Mouse (Mus musculus) liver, postnatal 0 days (tissue): ENCODE results near the gene Kmt2c. TPM values are rescaled to one million over a fixed set of nuclear protein-coding genes. Genes with fewer than 3 reads are reported as not detected.

Experiments used
- ATAC-seq: fragments of 200-750 bp; cut with Nextera tagmentation; 2 replicates; pipeline ENCODE4 v1.8.0; 2017; ENCODE audit warnings: mild to moderate bottlenecking, moderate library complexity
- DNase-seq: peaks from one replicate; pipeline ENCODE4 v3.0.0-alpha.2; 2016
- H3K27ac ChIP-seq: fragments of 300-500 bp; sonication (generic); 2 replicates; pipeline ENCODE4 v1.5.1; 2014; ENCODE audit warnings: antibody characterized with exemption, moderate library complexity, mild to moderate bottlenecking, low read depth
- H3K27me3 ChIP-seq: fragments of 300-500 bp; sonication (generic); 2 replicates; pipeline ENCODE4 v1.6.1; 2014; ENCODE audit warnings: low read length, control low read depth, mixed read lengths; ENCODE audit not compliant: insufficient read depth
- H3K36me3 ChIP-seq: fragments of 300-500 bp; sonication (generic); replicated peaks from 2 replicates; pipeline ENCODE4 v1.6.1; 2014; ENCODE audit warnings: mild to moderate bottlenecking, control low read depth, low read length, moderate library complexity, mixed read lengths; ENCODE audit not compliant: insufficient read depth
- H3K4me1 ChIP-seq: fragments of 300-500 bp; sonication (generic); 2 replicates; pipeline ENCODE4 v1.6.1; 2014; ENCODE audit warnings: antibody characterized with exemption, mild to moderate bottlenecking, control low read depth; ENCODE audit not compliant: insufficient read depth
- H3K4me2 ChIP-seq: fragments of 300-500 bp; sonication (generic); 2 replicates; pipeline ENCODE4 v1.6.1; 2014; ENCODE audit warnings: low read depth, mild to moderate bottlenecking, low read length, moderate library complexity, mixed read lengths
- H3K4me3 ChIP-seq: fragments of 300-500 bp; sonication (generic); 2 replicates; pipeline ENCODE4 v1.5.1; 2014; ENCODE audit warnings: low read depth, low read length
- H3K9ac ChIP-seq: fragments of 300-500 bp; sonication (generic); replicated peaks from 2 replicates; pipeline ENCODE4 v1.6.1; 2014; ENCODE audit warnings: mild to moderate bottlenecking, moderate library complexity
- H3K9me3 ChIP-seq: fragments of 300-500 bp; sonication (generic); 2 replicates; pipeline ENCODE4 v1.6.1; 2016; ENCODE audit warnings: mild to moderate bottlenecking, control low read depth, low read length, mixed read lengths
- CTCF ChIP-seq: sonication (generic); IDR thresholded peaks from 2 replicates; pipeline ENCODE4 v1.5.1; 2016; ENCODE audit warnings: antibody characterized with exemption, low read depth
- EP300 ChIP-seq: IDR thresholded peaks from 2 replicates; pipeline ENCODE4 v1.6.1; 2016; ENCODE audit warnings: antibody characterized with exemption, low read depth, mild to moderate bottlenecking
- WGBS: fragments of 180-500 bp; shearing (Covaris S2); extraction: QIAGEN DNeasy Blood & Tissue Kit; methylation state at CpG from one replicate; pipeline ENCODE4 v1.1.7; 2014; ENCODE audit not compliant: insufficient replicate concordance; 5-methylcytosine and 5-hydroxymethylcytosine counted together
- polyA plus RNA-seq: library from polyadenylated mRNA; unstranded; fragments of >200 nt; fragmentation: Nextera tagmentation; extraction: Ambion mirVana; gene quantifications from 2 replicates; pipeline ENCODE4 v1.2.1, GENCODE M21; 2015

The Kmt2c gene
- polyA plus RNA-seq, 1 experiment from 2014 or later, result 4.1 TPM

DNA sequence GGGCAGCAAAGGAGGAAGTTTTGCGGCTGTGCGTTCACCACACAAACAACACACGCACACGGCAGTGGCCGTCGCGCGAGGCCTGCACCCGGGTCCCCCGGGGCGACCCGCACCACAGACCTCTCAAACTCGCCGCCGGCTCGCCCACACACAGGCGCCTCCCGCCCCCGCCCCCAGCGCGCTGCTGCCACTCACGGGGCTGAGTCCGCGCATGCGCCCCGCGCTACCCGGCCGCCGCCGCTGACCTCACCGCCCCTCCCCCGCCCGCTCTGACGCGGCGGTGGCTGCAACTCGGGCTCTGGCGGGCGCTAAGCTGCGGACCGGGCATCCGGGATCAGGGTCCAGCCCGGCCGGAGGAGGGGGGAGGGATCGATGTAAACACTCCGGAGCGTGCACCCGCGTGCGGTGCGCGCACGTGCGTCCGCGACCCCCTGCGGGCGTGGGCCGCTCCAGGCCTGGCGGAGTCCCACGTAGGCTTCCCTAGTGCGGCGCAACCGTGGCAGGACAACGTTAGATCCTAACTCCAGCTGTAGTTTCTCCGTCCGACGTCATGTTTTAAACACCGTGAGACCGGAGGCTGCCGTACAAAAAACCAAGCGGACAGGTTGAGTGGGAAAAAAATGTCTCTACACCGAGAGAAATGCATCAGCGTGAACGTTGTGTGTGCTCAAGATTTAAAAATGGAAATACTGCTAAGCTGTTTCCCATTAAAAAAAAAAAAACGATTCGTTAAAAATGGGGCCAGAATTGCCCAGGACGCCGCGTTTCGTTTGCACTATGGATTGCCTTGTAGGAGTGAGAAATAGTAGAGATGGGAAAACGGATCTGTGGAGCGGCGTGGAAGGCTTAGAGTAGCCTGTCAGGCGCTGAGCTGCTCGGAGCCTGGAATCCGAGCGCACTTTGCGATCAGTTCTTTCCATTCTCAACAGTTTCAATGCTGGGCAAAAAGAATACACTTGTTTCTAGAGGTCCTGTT lies 1.1 kb upstream of the Kmt2c start:
- DNase-seq, result peak; percentile 98
- no peaks in the 10 kb centered on the region for H3K36me3 ChIP-seq
- H3K4me3 ChIP-seq, result peak overlapping the region; percentile 82
- TF ChIP-seq EP300 (no peak), CTCF (no peak)
- H3K27ac ChIP-seq, result peak overlapping the region; percentile 100
- WGBS, result under 1% methylated on average over 80 of the region's 90 CpGs
- peak overlapping the region; percentile 90 for H3K4me2 ChIP-seq
- peaks cover 11% of the 10 kb centered on the region for H3K4me1 ChIP-seq
- H3K9me3 ChIP-seq, result no peaks in the 10 kb centered on the region
- H3K9ac ChIP-seq, result peak overlapping the region; percentile 98
- H3K27me3 ChIP-seq, result no peaks in the 10 kb centered on the region
- peak; percentile 84 for ATAC-seq

- Histone ChIP-seq H3K4me1 (peaks cover 14% of the 10 kb centered on the region), H3K9ac (peak overlapping the region; percentile 98), H3K27ac (peak overlapping the region; percentile 100), H3K27me3 (no peaks in the 10 kb centered on the region), H3K4me2 (peak overlapping the region; percentile 90), H3K36me3 (no peaks in the 10 kb centered on the region), H3K9me3 (no peaks in the 10 kb centered on the region), H3K4me3 (peak overlapping the region; percentile 91)
- WGBS, result 3% methylated on average over 30 of the region's 87 CpGs
- TF ChIP-seq EP300, result no peak
- TF ChIP-seq CTCF, result no peak
- peak; percentile 69 for ATAC-seq
- peak; percentile 81 for DNase-seq
Measured at GRCm38 (mm10) chr5:25498821-25499422, 339 bp upstream of the Kmt2c start.

DNA sequence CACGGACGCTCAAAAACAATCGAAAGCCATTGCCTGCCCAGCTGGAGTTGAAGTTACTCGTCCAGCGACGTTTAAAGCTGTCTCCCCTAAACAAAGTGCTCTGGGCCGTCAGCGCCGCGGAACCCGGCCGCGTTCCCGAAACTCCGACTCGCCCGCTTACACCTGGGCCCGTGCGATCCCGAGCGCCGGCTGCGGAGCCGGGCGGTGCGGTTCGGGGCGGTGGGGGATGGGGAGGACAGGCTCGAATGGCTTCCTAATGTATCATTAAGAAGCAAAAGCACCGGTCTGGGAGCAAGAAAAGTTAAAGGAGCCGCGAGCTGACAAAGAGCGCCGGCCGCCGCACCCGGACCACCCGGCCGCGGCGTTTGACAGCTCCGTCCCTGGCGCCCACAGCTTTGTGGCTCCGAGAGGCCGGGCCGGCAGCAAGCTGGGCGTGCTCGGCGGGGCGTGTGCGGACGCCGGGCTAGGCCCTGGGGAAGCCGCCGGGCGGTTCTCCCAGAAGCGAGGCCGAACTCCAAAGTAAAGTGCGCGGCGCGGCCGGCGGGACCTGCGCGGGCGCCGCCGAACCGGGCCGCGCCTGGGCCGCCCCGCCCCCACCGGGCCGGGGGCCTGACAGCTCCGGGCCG lies 750 bp downstream of the Kmt2c start:
- H3K9me3 ChIP-seq, result no peaks in the 10 kb centered on the region
- ATAC-seq (peak; percentile 22), DNase-seq (peak; percentile 75)
- under 1% methylated on average over 43 of the region's 78 CpGs for WGBS
- peaks cover 14% of the 10 kb centered on the region for H3K4me1 ChIP-seq
- no peaks in the 10 kb centered on the region for H3K36me3 ChIP-seq
- peak overlapping the region; percentile 100 for H3K27ac ChIP-seq
- H3K4me3 ChIP-seq, result peak overlapping the region; percentile 91
- TF ChIP-seq CTCF (no peak), EP300 (no peak)
- H3K4me2 ChIP-seq, result peak overlapping the region; percentile 90
- no peaks in the 10 kb centered on the region for H3K27me3 ChIP-seq
- peak overlapping the region; percentile 98 for H3K9ac ChIP-seq

DNA sequence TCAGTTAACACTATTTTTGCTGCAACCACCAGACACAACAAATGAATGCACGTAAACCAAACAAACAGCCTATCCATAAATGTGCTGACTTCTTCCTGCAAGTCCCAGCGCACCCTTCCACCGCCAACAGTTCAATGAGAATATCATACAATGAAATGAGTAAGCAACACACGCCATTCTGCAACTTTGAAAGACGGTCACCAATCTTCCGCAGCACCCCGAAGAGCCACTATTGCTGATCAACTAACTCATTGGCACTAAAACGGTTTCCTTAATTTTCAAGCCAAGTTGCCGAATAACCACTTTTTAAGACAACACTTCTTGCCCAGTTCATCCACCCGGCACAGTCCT lies 1.2 kb downstream of the Kmt2c start:
- no peaks in the 10 kb centered on the region for H3K27me3 ChIP-seq
- H3K27ac ChIP-seq, result peak overlapping the region; percentile 100
- TF ChIP-seq EP300, result no peak
- TF ChIP-seq CTCF, result no peak
- ATAC-seq, result no peak
- DNase-seq, result peak; percentile 29
- H3K4me1 ChIP-seq, result peaks cover 14% of the 10 kb centered on the region
- H3K9me3 ChIP-seq, result no peaks in the 10 kb centered on the region
- H3K4me3 ChIP-seq, result peak overlapping the region; percentile 91
- H3K36me3 ChIP-seq, result no peaks in the 10 kb centered on the region
- peak overlapping the region; percentile 98 for H3K9ac ChIP-seq
- peak overlapping the region; percentile 90 for H3K4me2 ChIP-seq
- under 1% methylated on average over 10 of the region's 10 CpGs for WGBS

- ATAC-seq, result no peak
- Histone ChIP-seq H3K36me3 (no peaks in the 10 kb centered on the region), H3K4me1 (peaks cover 14% of the 10 kb centered on the region), H3K9ac (peak overlapping the region; percentile 98), H3K27me3 (no peaks in the 10 kb centered on the region), H3K4me2 (peak overlapping the region; percentile 90), H3K4me3 (peak overlapping the region; percentile 91), H3K9me3 (no peaks in the 10 kb centered on the region), H3K27ac (no peak overlapping the region)
- DNase-seq, result no peak
- TF ChIP-seq EP300, result no peak
- no peak for TF ChIP-seq CTCF
- 37% methylated on average over 2 of the region's 2 CpGs for WGBS
Measured at GRCm38 (mm10) chr5:25496652-25497051, 1.9 kb downstream of the Kmt2c start.

DNA sequence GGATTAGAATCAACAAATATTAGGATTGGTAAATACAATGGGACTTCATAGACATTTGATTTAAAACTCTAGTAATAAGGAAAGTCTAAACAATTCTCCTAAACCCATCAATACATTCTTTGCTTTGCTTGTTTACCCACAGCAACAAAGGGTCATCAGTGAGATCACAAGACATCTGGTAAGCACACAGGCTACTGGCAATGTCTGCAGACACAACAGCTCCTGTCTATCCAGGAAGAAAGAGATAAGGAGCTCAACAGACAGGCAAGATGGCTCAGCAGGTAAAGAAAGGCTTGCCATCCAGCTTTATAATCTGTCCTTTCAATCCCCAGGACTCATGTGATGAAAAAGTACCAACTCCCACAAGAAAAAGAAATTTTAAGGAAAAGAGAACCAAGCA lies 19.7 kb downstream of the Kmt2c start:
- no peak for ATAC-seq
- TF ChIP-seq EP300 (no peak), CTCF (no peak)
- H3K4me3 ChIP-seq, result no peak overlapping the region
- no peaks in the 10 kb centered on the region; the same call in 1 of the 2 replicates for H3K4me1 ChIP-seq
- no peaks in the 10 kb centered on the region for H3K27me3 ChIP-seq
- no peak overlapping the region for H3K9ac ChIP-seq
- H3K4me2 ChIP-seq, result no peak overlapping the region
- no peak overlapping the region for H3K27ac ChIP-seq
- no peaks in the 10 kb centered on the region for H3K9me3 ChIP-seq
- H3K36me3 ChIP-seq, result no peaks in the 10 kb centered on the region
- no peak for DNase-seq
